Mouse (Mus musculus) liver, postnatal 0 days (tissue): ENCODE measurements at regions not wholly inside any gene's neighbourhood (a gene's known extent, or its start where the extent isn't known, plus 50 kb on each side); places are given as distances from the start of the nearest gene placed in this dataset.

Experiments
- CTCF ChIP-seq: sonication (generic); IDR thresholded peaks from 2 replicates; pipeline ENCODE4 v1.5.1; 2016; ENCODE audit warnings: antibody characterized with exemption, low read depth
- EP300 ChIP-seq: IDR thresholded peaks from 2 replicates; pipeline ENCODE4 v1.6.1; 2016; ENCODE audit warnings: antibody characterized with exemption, low read depth, mild to moderate bottlenecking

GRCm38 (mm10) chr17:85768341-85768740 is 80.3 kb upstream of the Six2 start:
- no peak for TF ChIP-seq EP300
- no peak for TF ChIP-seq CTCF
